Mouse (Mus musculus) neural tube, embryonic 11.5 days (tissue): ENCODE measurements around the gene Hoxd1. TPM values are rescaled to one million over a fixed set of nuclear protein-coding genes. Genes with fewer than 3 reads are reported as not detected.
A peak's percentile ranks its signal among the peaks of the same experiment; 100 is the strongest.

Experiments used
- ATAC-seq: fragments of 200-750 bp; cut with Nextera tagmentation; 2 replicates; pipeline ENCODE4 v1.8.0; 2017; ENCODE audit warnings: moderate number of reproducible peaks, mild to moderate bottlenecking, moderate TSS enrichment, moderate library complexity; ENCODE audit not compliant: insufficient read depth, low FRiP score, low TSS enrichment
- DNase-seq: peaks from one replicate; pipeline ENCODE4 v3.0.0-alpha.2; 2015; ENCODE audit warnings: low spot score
- H3K27ac ChIP-seq: fragments of 300-500 bp; sonication (generic); 2 replicates; pipeline ENCODE4 v1.5.1; 2014; ENCODE audit warnings: low read depth, mild to moderate bottlenecking, low read length
- H3K27me3 ChIP-seq: fragments of 300-500 bp; sonication (generic); 2 replicates; pipeline ENCODE4 v1.6.1; 2014; ENCODE audit warnings: mild to moderate bottlenecking, low read length, mixed read lengths; ENCODE audit not compliant: control insufficient read depth, insufficient read depth
- H3K36me3 ChIP-seq: fragments of 300-500 bp; sonication (generic); 2 replicates; pipeline ENCODE4 v1.6.1; 2014; ENCODE audit warnings: mild to moderate bottlenecking, low read length, moderate library complexity, mixed read lengths; ENCODE audit not compliant: control insufficient read depth, insufficient read depth
- H3K4me1 ChIP-seq: fragments of 300-500 bp; sonication (generic); 2 replicates; pipeline ENCODE4 v1.6.1; 2014; ENCODE audit warnings: low read length, mixed read lengths; ENCODE audit not compliant: control insufficient read depth, insufficient read depth
- H3K4me2 ChIP-seq: fragments of 300-500 bp; sonication (generic); 2 replicates; pipeline ENCODE4 v1.6.1; 2014; ENCODE audit warnings: low read depth, mild to moderate bottlenecking, moderate library complexity
- H3K4me3 ChIP-seq: fragments of 300-500 bp; sonication (generic); 2 replicates; pipeline ENCODE4 v1.5.1; 2014; ENCODE audit warnings: low read depth, low read length
- H3K9ac ChIP-seq: fragments of 300-500 bp; sonication (generic); 2 replicates; pipeline ENCODE4 v1.6.1; 2014; ENCODE audit warnings: mild to moderate bottlenecking, low read length
- H3K9me3 ChIP-seq: fragments of 300-500 bp; sonication (generic); 2 replicates; pipeline ENCODE4 v1.6.1; 2016; ENCODE audit warnings: low read length; ENCODE audit not compliant: control insufficient read depth
- WGBS: fragments of 180-500 bp; shearing (Covaris S2); extraction: QIAGEN DNeasy Blood & Tissue Kit; methylation state at CpG from one replicate; pipeline ENCODE4 v1.1.7; 2014; 5-methylcytosine and 5-hydroxymethylcytosine counted together
- polyA plus RNA-seq: library from polyadenylated mRNA; unstranded; fragments of >200 nt; fragmentation: Nextera tagmentation; extraction: Ambion mirVana; gene quantifications from 2 replicates; pipeline ENCODE4 v1.2.1, GENCODE M21; 2014

The Hoxd1 gene
- 9.0 and 9.8 TPM in 2 replicates for polyA plus RNA-seq

DNA sequence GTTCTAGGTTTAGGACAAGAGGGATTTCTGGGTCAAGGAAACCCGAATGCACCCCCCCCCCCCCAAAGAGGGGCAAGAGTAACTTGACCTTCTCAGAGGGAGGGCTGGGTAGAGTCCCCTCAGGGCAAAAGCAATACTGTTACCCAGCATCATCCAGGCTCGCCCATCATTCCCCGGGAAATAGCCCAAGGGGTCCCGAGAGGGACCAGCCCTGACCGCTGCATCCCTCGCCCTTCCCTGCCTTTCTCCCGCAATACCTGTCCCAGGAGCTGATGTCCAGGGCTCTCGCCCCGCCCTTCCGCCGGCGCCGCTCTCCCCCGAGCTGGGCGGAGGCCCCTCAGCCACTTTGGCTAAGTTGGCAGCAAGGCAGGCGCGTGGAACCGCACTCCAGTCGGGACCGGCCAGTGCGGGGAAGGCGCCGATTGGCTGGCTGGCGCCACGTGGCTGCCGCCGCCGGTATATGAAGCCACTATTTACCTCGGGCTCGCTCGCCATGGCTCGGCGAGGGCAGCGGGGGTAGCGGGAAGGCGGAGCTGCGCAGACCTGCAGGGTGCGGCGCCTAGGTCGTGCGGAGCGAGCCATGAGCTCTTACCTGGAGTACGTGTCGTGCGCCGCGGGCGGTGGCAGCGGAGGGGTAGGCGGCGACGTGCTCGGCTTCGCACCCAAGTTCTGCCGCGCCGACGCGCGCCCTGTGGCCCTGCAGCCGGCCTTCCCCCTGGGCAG lies at the start of gene Hoxd1:
Gene Hoxd1, plus strand, starts transcription at position 459 of the 723 bp plus-strand sequence.
- DNase-seq (peak; percentile 89), ATAC-seq (peak; percentile 89)
- no peaks in the 10 kb centered on the region for H3K36me3 ChIP-seq
- WGBS, result 0% methylated on average over 42 of the region's 61 CpGs
- H3K9ac ChIP-seq, result peak within 1 kb of the TSS; percentile 53
- H3K4me3 ChIP-seq, result peak within 1 kb of the TSS; percentile 49
- H3K27ac ChIP-seq, result no peak within 1 kb of the TSS
- peak within 1 kb of the TSS; percentile 85 for H3K4me2 ChIP-seq
- H3K4me1 ChIP-seq, result peaks cover 10% of the 10 kb centered on the region
- no peaks in the 10 kb centered on the region for H3K9me3 ChIP-seq
- H3K27me3 ChIP-seq, result peaks cover 5% of the 10 kb centered on the region

- no peak for ATAC-seq
- peaks cover 29% of the 10 kb centered on the region for H3K4me1 ChIP-seq
- peak; percentile 46 for DNase-seq
- peak overlapping the region; percentile 93 for H3K27ac ChIP-seq
- H3K9ac ChIP-seq, result peak overlapping the region; percentile 100
- peaks cover 4% of the 10 kb centered on the region; the same call in 1 of the 2 replicates for H3K27me3 ChIP-seq
- peak overlapping the region; percentile 98 for H3K4me3 ChIP-seq
- H3K4me2 ChIP-seq, result peak overlapping the region; percentile 75
- H3K9me3 ChIP-seq, result no peaks in the 10 kb centered on the region
- H3K36me3 ChIP-seq, result no peaks in the 10 kb centered on the region
- 3% methylated on average over 19 of the region's 19 CpGs for WGBS
Measured at GRCm38 (mm10) chr2:74713239-74714150, 49.3 kb upstream of the Hoxd1 start.

DNA sequence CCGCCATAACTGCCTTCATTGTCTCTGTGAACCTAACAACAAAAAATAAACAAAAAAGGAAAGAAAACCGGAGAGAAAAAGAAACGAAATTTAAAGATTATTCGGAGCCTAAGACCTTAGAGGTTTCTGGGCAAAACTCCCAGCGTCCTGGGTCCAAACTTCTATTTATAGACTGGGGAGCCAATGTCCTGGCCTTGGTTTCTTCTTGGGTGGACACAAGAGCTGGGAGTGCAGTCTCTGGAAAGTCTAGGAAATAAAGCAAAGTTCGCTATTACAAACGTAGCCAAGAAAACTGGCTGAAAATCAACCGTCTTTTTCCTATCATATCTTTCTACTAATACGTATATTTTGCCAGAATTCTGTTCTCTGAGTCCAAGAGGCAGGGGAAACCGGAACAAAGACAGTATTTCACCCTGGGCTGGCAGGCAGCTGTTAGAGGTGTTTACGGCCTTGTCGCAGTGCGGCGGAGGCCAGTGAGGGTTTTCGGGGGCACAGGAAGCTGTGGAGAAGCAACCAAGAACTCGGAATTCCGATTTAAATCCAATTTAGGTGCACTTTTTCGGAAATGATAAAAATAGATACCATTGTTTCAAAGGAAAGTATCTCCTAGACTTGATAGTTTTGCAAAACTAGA lies 48.5 kb upstream of the Hoxd1 start:
- peak overlapping the region; percentile 93 for H3K27ac ChIP-seq
- H3K27me3 ChIP-seq, result no peaks in the 10 kb centered on the region
- H3K4me3 ChIP-seq, result peak overlapping the region; percentile 98
- H3K4me1 ChIP-seq, result peaks cover 28% of the 10 kb centered on the region
- ATAC-seq (no peak), DNase-seq (peak; percentile 66)
- H3K4me2 ChIP-seq, result peak overlapping the region; percentile 75
- 2% methylated on average over 18 of the region's 18 CpGs for WGBS
- H3K9ac ChIP-seq, result peak overlapping the region; percentile 100
- H3K9me3 ChIP-seq, result no peaks in the 10 kb centered on the region
- no peaks in the 10 kb centered on the region for H3K36me3 ChIP-seq

DNA sequence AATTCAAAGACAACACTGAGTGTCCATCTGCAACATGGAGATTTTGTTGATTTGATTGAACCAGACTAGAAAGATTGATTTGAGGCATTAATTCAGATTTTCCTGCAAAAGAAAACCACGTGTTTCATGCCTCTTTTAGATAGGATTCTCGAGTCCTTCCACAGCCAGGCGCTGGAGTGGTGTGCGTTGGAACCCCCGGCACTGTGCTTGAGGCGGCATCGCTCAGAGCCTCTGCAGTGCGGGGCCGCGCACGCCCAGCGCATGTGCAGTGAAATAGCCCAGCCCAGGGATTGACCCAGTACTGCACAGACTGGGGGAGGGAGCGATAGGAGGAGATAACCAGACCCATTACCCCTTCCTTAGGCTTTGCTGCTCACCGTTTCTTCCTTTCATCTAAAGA lies 47.9 kb upstream of the Hoxd1 start:
- peak overlapping the region; percentile 75 for H3K4me2 ChIP-seq
- peak; percentile 73 for ATAC-seq
- WGBS, result under 1% methylated on average over 14 of the region's 14 CpGs
- H3K9ac ChIP-seq, result peak overlapping the region; percentile 100
- DNase-seq, result peak; percentile 80
- no peaks in the 10 kb centered on the region for H3K36me3 ChIP-seq
- H3K9me3 ChIP-seq, result no peaks in the 10 kb centered on the region
- H3K4me3 ChIP-seq, result peak overlapping the region; percentile 98
- peak overlapping the region; percentile 93 for H3K27ac ChIP-seq
- H3K27me3 ChIP-seq, result no peaks in the 10 kb centered on the region
- H3K4me1 ChIP-seq, result peaks cover 31% of the 10 kb centered on the region

DNA sequence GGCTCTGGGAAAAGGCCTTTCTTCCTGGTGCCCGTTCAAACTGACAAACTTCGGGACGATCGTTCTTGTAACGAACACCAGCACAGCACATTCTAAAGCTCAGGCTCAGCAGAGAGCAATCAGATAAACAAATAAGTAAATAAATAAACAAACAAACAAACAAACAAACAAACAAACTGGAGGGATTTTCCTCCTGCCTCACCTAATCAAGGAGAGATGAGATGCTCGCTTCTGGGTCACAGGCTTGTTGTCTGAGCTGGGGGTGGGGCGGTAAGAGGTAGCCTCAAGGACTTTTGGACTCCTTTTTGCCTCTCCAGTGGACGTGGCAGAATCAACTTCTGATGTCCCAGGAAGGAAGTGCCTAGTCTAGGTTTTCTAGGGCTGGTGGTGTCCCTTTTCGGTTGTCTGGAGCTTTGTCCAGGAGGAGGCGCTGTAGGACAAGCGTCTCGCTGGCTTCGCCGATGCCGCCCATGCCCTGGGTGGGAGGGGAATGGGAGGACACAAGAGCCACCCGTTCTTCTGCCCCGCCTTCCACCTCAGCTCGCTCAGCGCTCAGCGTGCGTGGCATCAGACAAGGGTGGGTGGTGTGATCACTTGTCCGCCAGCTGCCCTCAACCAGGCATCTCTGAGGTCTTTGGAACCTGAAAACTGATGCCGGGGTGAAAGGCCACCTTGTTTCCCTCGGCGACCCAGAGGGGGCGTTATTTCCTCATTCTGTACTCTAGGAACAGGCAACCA lies 47.1 kb upstream of the Hoxd1 start:
- Histone ChIP-seq H3K9ac (peak overlapping the region; percentile 100), H3K36me3 (no peaks in the 10 kb centered on the region), H3K9me3 (no peaks in the 10 kb centered on the region), H3K27ac (peak overlapping the region; percentile 93), H3K27me3 (no peaks in the 10 kb centered on the region), H3K4me2 (peak overlapping the region; percentile 75), H3K4me1 (peaks cover 32% of the 10 kb centered on the region), H3K4me3 (peak overlapping the region; percentile 98)
- WGBS, result 2% methylated on average over 26 of the region's 26 CpGs
- DNase-seq (peak; percentile 95), ATAC-seq (peak; percentile 58; the same call in 1 of the 2 replicates)

DNA sequence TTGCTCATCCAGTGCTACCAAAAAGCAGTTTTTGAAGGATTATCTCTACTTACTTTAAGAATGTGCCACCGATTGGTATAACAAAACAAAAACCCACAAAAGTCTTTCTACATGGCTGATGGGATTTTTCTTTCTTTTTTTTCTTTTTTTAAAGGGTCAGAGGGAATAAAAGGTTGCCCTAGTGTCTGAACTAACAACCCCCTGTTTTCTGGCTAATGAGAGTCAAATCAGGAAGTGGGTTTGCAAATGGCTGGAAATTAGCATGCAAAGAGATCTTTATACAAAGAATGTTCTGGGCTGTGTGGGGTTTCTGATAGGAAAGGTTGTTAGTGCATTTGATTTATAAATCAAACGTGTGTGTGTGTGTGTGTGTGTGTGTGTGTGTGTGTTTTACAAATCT lies 42.4 kb upstream of the Hoxd1 start:
- Histone ChIP-seq H3K9me3 (no peaks in the 10 kb centered on the region), H3K4me2 (peak overlapping the region; percentile 89)
- WGBS, result 2% methylated on average over 2 of the region's 2 CpGs

DNA sequence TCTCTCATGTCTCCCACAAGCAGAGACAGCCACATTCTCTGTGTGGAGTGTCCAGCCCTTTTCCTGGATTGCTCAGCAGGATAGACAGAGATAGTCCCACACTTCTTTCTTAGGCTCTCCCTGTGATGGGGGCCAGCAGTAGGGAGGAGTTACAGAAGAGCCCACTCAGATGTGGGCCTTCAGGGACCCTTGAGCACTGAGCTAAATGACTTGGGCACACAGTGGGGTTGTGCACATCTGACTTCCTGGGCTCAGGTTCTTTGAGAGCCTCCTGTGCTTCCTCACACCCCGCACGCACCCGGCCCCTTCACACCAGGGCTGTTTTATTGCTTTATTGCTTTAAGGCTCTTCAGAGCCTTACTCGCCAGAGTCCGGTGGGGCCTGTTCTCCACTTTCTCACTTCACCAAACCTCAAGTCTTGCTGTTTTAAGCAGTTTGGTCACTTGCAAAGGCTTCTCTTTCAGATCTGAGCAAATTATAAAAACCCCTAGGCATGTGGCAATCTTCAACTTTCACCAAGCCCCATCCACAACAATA lies 41.8 kb upstream of the Hoxd1 start:
- H3K9me3 ChIP-seq, result no peaks in the 10 kb centered on the region
- no peaks in the 10 kb centered on the region for H3K36me3 ChIP-seq
- no peaks in the 10 kb centered on the region for H3K27me3 ChIP-seq
- peak overlapping the region; percentile 81 for H3K27ac ChIP-seq
- peaks cover 60% of the 10 kb centered on the region for H3K4me1 ChIP-seq
- H3K4me3 ChIP-seq, result peak overlapping the region; percentile 66
- DNase-seq (peak; percentile 52), ATAC-seq (peak; percentile 57)
- H3K4me2 ChIP-seq, result peak overlapping the region; percentile 89
- 3% methylated on average over 5 of the region's 5 CpGs for WGBS
- peak overlapping the region; percentile 95 for H3K9ac ChIP-seq

More for the DNA sequence above, 42.4 kb upstream of the Hoxd1 start:
- Histone ChIP-seq H3K4me1 (peaks cover 57% of the 10 kb centered on the region), H3K36me3 (no peaks in the 10 kb centered on the region), H3K9ac (peak overlapping the region; percentile 95), H3K27ac (peak overlapping the region; percentile 81), H3K27me3 (no peaks in the 10 kb centered on the region), H3K4me3 (peak overlapping the region; percentile 66)
- no peak for DNase-seq
- ATAC-seq, result no peak
